29 mouse cellular contexts compared by ENCODE assay signal in the genomic region with DNA sequence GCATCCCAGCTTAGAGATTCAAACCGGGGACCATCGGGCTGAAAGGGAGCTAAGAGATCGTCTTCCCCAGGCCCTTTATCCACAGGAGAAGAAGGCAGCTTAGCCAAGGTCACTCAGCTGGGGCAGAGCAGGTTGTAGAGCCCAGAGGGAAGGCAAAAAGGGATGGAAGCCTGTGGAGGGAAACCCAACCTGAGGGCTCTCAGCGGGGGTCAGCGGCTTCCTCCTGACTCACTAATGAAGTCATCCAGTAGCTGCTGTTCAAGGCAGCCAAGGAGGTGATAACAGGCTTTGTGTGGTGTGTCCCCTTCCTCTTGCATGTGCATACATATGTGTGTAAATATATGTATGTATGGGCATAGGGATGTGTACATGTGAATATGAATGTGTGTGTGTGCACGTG. TPM values are rescaled to one million over a fixed set of nuclear protein-coding genes. Genes with fewer than 3 reads are reported as not detected.
DNase-seq lines count a peak whose midpoint lies in the region; ATAC-seq and TF ChIP-seq lines count a peak whose summit lies in the region.
"Had no signal": no experiment of that assay in that cellular context is flagged by ENCODE, and none has a peak within 500 bp of the region (broad histone marks: within the 10 kb centered on the region; RNA-seq: fewer than 3 reads in every experiment).

No protein-coding gene starts in this region.

- DNase-seq in kidney, postnatal 25 days, result no peak
- DNase-seq in ES-E14 (ENCODE audit: low read depth, low spot score), result peak; percentile 59
- DNase-seq in cerebellum, adult 18-20 months, result peak; percentile 49 to 56
- peak; percentile 68 to 73 for DNase-seq in cerebellum, postnatal 10 days
- no peak for DNase-seq in neural tube, embryonic 10.5 days (ENCODE audit: extremely low spot score, low spot score)
- DNase-seq in retina, postnatal 1 day, result no peak
- DNase-seq: adrenal gland, postnatal 10 days; embryo, embryonic 11 days; forebrain, postnatal 0 days; gastrocnemius, postnatal 10 days; heart, postnatal 10 days; kidney, adult 11 months; lung, embryonic 14.5 days; lung, postnatal 14 days; spleen, adult 18-20 months; thymus, postnatal 14 days had no signal

- H3K27ac ChIP-seq in kidney, embryonic 14.5 days (ENCODE audit: low read depth, low read length), result no peak overlapping the region
- no peak overlapping the region for H3K27ac ChIP-seq in ES-E14 (ENCODE audit: insufficient read depth, low read depth, low read length, poor library complexity, severe bottlenecking)
- H3K27ac ChIP-seq: embryonic facial prominence, embryonic 12.5 days; heart, embryonic 13.5 days; limb, embryonic 12.5 days; liver, embryonic 15.5 days; neural tube, embryonic 13.5 days had no signal

- no peaks in the 10 kb centered on the region for H3K9me3 ChIP-seq in kidney, embryonic 14.5 days (ENCODE audit: control insufficient read depth, low read length)
- H3K9me3 ChIP-seq in ES-E14 (ENCODE audit: control insufficient read depth, insufficient read depth, low read depth, low read length), result no peaks in the 10 kb centered on the region
- H3K9me3 ChIP-seq: embryonic facial prominence, embryonic 12.5 days; heart, embryonic 13.5 days; hindbrain, embryonic 15.5 days; limb, embryonic 12.5 days; liver, embryonic 15.5 days; neural tube, embryonic 13.5 days had no signal

- no peak overlapping the region for H3K4me3 ChIP-seq in kidney, embryonic 14.5 days (ENCODE audit: low read length)
- H3K4me3 ChIP-seq in ES-E14 (ENCODE audit: insufficient read depth in 1 of 2, low read depth in 1 of 2, low read length in 2 of 2, poor library complexity in 1 of 2, severe bottlenecking in 1 of 2), result no peak overlapping the region
- H3K4me3 ChIP-seq: embryonic facial prominence, embryonic 12.5 days; heart, embryonic 13.5 days; hindbrain, embryonic 15.5 days; limb, embryonic 12.5 days; liver, embryonic 15.5 days; myocyte; neural tube, embryonic 13.5 days had no signal

- 41% methylated on average over 6 of the region's 6 CpGs for WGBS in kidney, embryonic 14.5 days

- peak; percentile 8; the same call in 1 of the 2 replicates for ATAC-seq in kidney, embryonic 14.5 days (ENCODE audit: low FRiP score, low TSS enrichment)
- no peak for ATAC-seq in erythroid progenitor cell, adult 5-6 weeks (replicated peaks; ENCODE audit: low FRiP score, poor library complexity, severe bottlenecking)
- ATAC-seq: forebrain, postnatal 0 days; inflammation-experienced regulatory T-cells, adult 6 months had no signal

- no peaks in the 10 kb centered on the region for H3K36me3 ChIP-seq in kidney, embryonic 14.5 days (ENCODE audit: control insufficient read depth, insufficient read depth, low read length)
- H3K36me3 ChIP-seq in ES-E14 (ENCODE audit: control insufficient read depth, insufficient read depth, low read length, poor library complexity, severe bottlenecking), result no peaks in the 10 kb centered on the region
- H3K36me3 ChIP-seq: embryonic facial prominence, embryonic 12.5 days; heart, embryonic 13.5 days; hindbrain, embryonic 15.5 days; limb, embryonic 12.5 days; liver, embryonic 15.5 days; neural tube, embryonic 13.5 days had no signal

- in situ Hi-C loops in ES-E14 (cut with MboI; ENCODE audit: low sequenced_read_pairs in 2 of 2, unreplicated experiment in 2 of 2), result no loop called here

- 0 out of 2 replicates have a peak, but pooled peaks cover under 1% of the 10 kb centered on the region for H3K27me3 ChIP-seq in kidney, embryonic 14.5 days (ENCODE audit: control insufficient read depth, insufficient read depth, low read length)
- H3K27me3 ChIP-seq: hindbrain, embryonic 15.5 days had no signal

- no peaks in the 10 kb centered on the region for H3K4me1 ChIP-seq in kidney, embryonic 14.5 days (ENCODE audit: control insufficient read depth, insufficient read depth, low read length)
- H3K4me1 ChIP-seq in ES-E14 (ENCODE audit: control insufficient read depth in 2 of 2, insufficient read depth in 2 of 2, low read length in 2 of 2, poor library complexity in 1 of 2), result peaks cover 5 to 19% of the 10 kb centered on the region in 2 experiments; a peak in 2 of 4 replicates

- H3K4me2 ChIP-seq in kidney, embryonic 14.5 days (replicated peaks; ENCODE audit: low read depth, low read length), result no peak overlapping the region
- H3K4me2 ChIP-seq: embryonic facial prominence, embryonic 12.5 days; heart, embryonic 13.5 days; hindbrain, embryonic 15.5 days; limb, embryonic 12.5 days; liver, embryonic 15.5 days; lung, embryonic 14.5 days; midbrain, embryonic 11.5 days; neural tube, embryonic 13.5 days had no signal

- 0 out of 2 replicates have a peak overlapping the region, but pooled peaks have one; percentile 7 for H3K9ac ChIP-seq in kidney, embryonic 14.5 days (ENCODE audit: low read depth, low read length)
- H3K9ac ChIP-seq in ES-E14 (ENCODE audit: insufficient read depth, low read depth, low read length, poor library complexity, severe bottlenecking), result no peak overlapping the region
- H3K9ac ChIP-seq: embryonic facial prominence, embryonic 12.5 days; forebrain, postnatal 0 days; heart, embryonic 13.5 days; hindbrain, embryonic 15.5 days; limb, embryonic 12.5 days; liver, embryonic 15.5 days; lung, embryonic 14.5 days; neural tube, embryonic 13.5 days had no signal

TF ChIP-seq in ES-E14, 5 proteins besides CTCF, POLR2A, EP300 and RAD21:
- no peak for TF ChIP-seq CHD2 (IDR thresholded peaks at IDR 0.05; ENCODE audit: low read depth, low read length)
- no peak for TF ChIP-seq ZNF384 (IDR thresholded peaks at IDR 0.05; ENCODE audit: low read depth, low read length)
- no peak for TF ChIP-seq MAFK (IDR thresholded peaks at IDR 0.05; ENCODE audit: insufficient read depth, low read depth, low read length)
- TF ChIP-seq HCFC1 (IDR thresholded peaks at IDR 0.05; ENCODE audit: borderline replicate concordance, insufficient read depth, low read length), result no peak

RNA-seq across cellular contexts. Expression of gene Syt2, which starts 54.7 kb away (rescaled TPM):
- polyA plus RNA-seq in kidney, embryonic 14.5 days (2014; fragmentation: Nextera tagmentation; extraction: Ambion mirVana), result 1.2 and 1.3 TPM in 2 replicates
- total RNA-seq in ES-E14 (2012; rRNA removed), result 0.62 and 1.5 TPM in 2 replicates
- total RNA-seq in erythroid progenitor cell, adult 5-6 weeks (2015; ENCODE audit: low replicate concordance), result not detected in 2 replicates
- total RNA-seq in erythroid progenitor cell, adult 5-6 weeks (2017; ENCODE audit: low replicate concordance), result not detected in 2 replicates
- total RNA-seq: hematopoietic stem cell, adult 5-6 weeks; liver, adult 2 months had no signal
- polyA plus RNA-seq: liver, adult 2 months had no signal

Comparison
In these comparisons a context has a peak if more than half of its experiments do, and no peak if none do; other contexts are left out.
1. DNase-seq: peak in ES-E14 (single experiment), cerebellum, adult 18-20 months (2 of 2) and cerebellum, postnatal 10 days (2 of 2); none in kidney, postnatal 25 days (0 of 2), neural tube, embryonic 10.5 days (single experiment) and retina, postnatal 1 day (single experiment).